Mouse (Mus musculus): ENCODE data around the gene Fnip1. TPM values are rescaled to one million over a fixed set of nuclear protein-coding genes. Genes with fewer than 3 reads are reported as not detected.

The Fnip1 gene
- polyA plus RNA-seq, 1 experiment, result 9.8 TPM

GRCm38 (mm10) chr11:54523431-54524001, 85.5 kb downstream of the Fnip1 start:
- Histone ChIP-seq H3K27me3 (ENCODE audit: control insufficient read depth, insufficient read depth, low read length) (no peaks in the 10 kb centered on the region), H3K4me1 (ENCODE audit: control insufficient read depth, insufficient read depth, low read length) (peaks cover 4% of the 10 kb centered on the region; the same call in 1 of the 2 replicates), H3K27ac (ENCODE audit: control insufficient read depth, insufficient read depth, low read depth, low read length) (peak overlapping the region; percentile 99), H3K36me3 (ENCODE audit: control insufficient read depth, insufficient read depth, low read length) (no peaks in the 10 kb centered on the region; the same call in 1 of the 2 replicates), H3K4me3 (ENCODE audit: control insufficient read depth, low read depth, low read length) (peak overlapping the region; percentile 100)
- TF ChIP-seq CTCF (IDR thresholded peaks at IDR 0.05; ENCODE audit: control insufficient read depth, insufficient read depth, insufficient replicate concordance, low read depth, low read length), result no peak
- no peak for TF ChIP-seq POLR2A (IDR thresholded peaks at IDR 0.05; ENCODE audit: control insufficient read depth, low read depth, low read length)

GRCm38 (mm10) chr11:54528002-54528401, 90.0 kb downstream of the Fnip1 start:
- H3K36me3 ChIP-seq (ENCODE audit: control insufficient read depth, insufficient read depth, low read length), result no peaks in the 10 kb centered on the region
- H3K27me3 ChIP-seq (ENCODE audit: control insufficient read depth, insufficient read depth, low read length), result no peaks in the 10 kb centered on the region
- H3K27ac ChIP-seq (ENCODE audit: control insufficient read depth, insufficient read depth, low read depth, low read length), result no peak overlapping the region
- no peaks in the 10 kb centered on the region for H3K4me1 ChIP-seq (ENCODE audit: control insufficient read depth, insufficient read depth, low read length)
- no peak overlapping the region; the same call in 1 of the 2 replicates for H3K4me3 ChIP-seq (ENCODE audit: control insufficient read depth, low read depth, low read length)
- TF ChIP-seq POLR2A (IDR thresholded peaks at IDR 0.05; ENCODE audit: control insufficient read depth, low read depth, low read length) (no peak), CTCF (IDR thresholded peaks at IDR 0.05; ENCODE audit: control insufficient read depth, insufficient read depth, insufficient replicate concordance, low read depth, low read length) (no peak)

GRCm38 (mm10) chr11:54530391-54530790, 92.4 kb downstream of the Fnip1 start:
- Histone ChIP-seq H3K27ac (ENCODE audit: control insufficient read depth, insufficient read depth, low read depth, low read length) (peak overlapping the region; percentile 73), H3K4me3 (ENCODE audit: control insufficient read depth, low read depth, low read length) (peak overlapping the region; percentile 53)
- TF ChIP-seq POLR2A (IDR thresholded peaks at IDR 0.05; ENCODE audit: control insufficient read depth, low read depth, low read length) (no peak), CTCF (IDR thresholded peaks at IDR 0.05; ENCODE audit: control insufficient read depth, insufficient read depth, insufficient replicate concordance, low read depth, low read length) (no peak)

GRCm38 (mm10) chr11:54530916-54531315, 92.9 kb downstream of the Fnip1 start:
- H3K27me3 ChIP-seq (ENCODE audit: control insufficient read depth, insufficient read depth, low read length), result no peaks in the 10 kb centered on the region
- H3K4me1 ChIP-seq (ENCODE audit: control insufficient read depth, insufficient read depth, low read length), result no peaks in the 10 kb centered on the region
- no peaks in the 10 kb centered on the region for H3K36me3 ChIP-seq (ENCODE audit: control insufficient read depth, insufficient read depth, low read length)
- TF ChIP-seq CTCF (IDR thresholded peaks at IDR 0.05; ENCODE audit: control insufficient read depth, insufficient read depth, insufficient replicate concordance, low read depth, low read length), result no peak
- no peak for TF ChIP-seq POLR2A (IDR thresholded peaks at IDR 0.05; ENCODE audit: control insufficient read depth, low read depth, low read length)
- peak overlapping the region; percentile 73 for H3K27ac ChIP-seq (ENCODE audit: control insufficient read depth, insufficient read depth, low read depth, low read length)
- H3K4me3 ChIP-seq (ENCODE audit: control insufficient read depth, low read depth, low read length), result peak overlapping the region; percentile 53; the same call in 1 of the 2 replicates

More at GRCm38 (mm10) chr11:54530391-54530790, 92.4 kb downstream of the Fnip1 start:
- H3K27me3 ChIP-seq (ENCODE audit: control insufficient read depth, insufficient read depth, low read length), result no peaks in the 10 kb centered on the region
- H3K4me1 ChIP-seq (ENCODE audit: control insufficient read depth, insufficient read depth, low read length), result no peaks in the 10 kb centered on the region
- no peaks in the 10 kb centered on the region for H3K36me3 ChIP-seq (ENCODE audit: control insufficient read depth, insufficient read depth, low read length)

- H3K27me3 ChIP-seq (ENCODE audit: control insufficient read depth, insufficient read depth, low read length), result no peaks in the 10 kb centered on the region
- no peaks in the 10 kb centered on the region for H3K4me1 ChIP-seq (ENCODE audit: control insufficient read depth, insufficient read depth, low read length)
- no peak overlapping the region for H3K4me3 ChIP-seq (ENCODE audit: control insufficient read depth, low read depth, low read length)
- H3K36me3 ChIP-seq (ENCODE audit: control insufficient read depth, insufficient read depth, low read length), result no peaks in the 10 kb centered on the region
- TF ChIP-seq CTCF (IDR thresholded peaks at IDR 0.05; ENCODE audit: control insufficient read depth, insufficient read depth, insufficient replicate concordance, low read depth, low read length) (no peak), POLR2A (IDR thresholded peaks at IDR 0.05; ENCODE audit: control insufficient read depth, low read depth, low read length) (no peak)
- H3K27ac ChIP-seq (ENCODE audit: control insufficient read depth, insufficient read depth, low read depth, low read length), result no peak overlapping the region
These were observed 95.8 kb downstream of the Fnip1 start for GRCm38 (mm10) chr11:54533834-54534233.

GRCm38 (mm10) chr11:54534871-54535270, 96.9 kb downstream of the Fnip1 start:
- TF ChIP-seq CTCF (IDR thresholded peaks at IDR 0.05; ENCODE audit: control insufficient read depth, insufficient read depth, insufficient replicate concordance, low read depth, low read length) (peak; percentile 34; the same call in 1 of the 2 replicates), POLR2A (IDR thresholded peaks at IDR 0.05; ENCODE audit: control insufficient read depth, low read depth, low read length) (no peak)
- Histone ChIP-seq H3K4me3 (ENCODE audit: control insufficient read depth, low read depth, low read length) (no peak overlapping the region), H3K27ac (ENCODE audit: control insufficient read depth, insufficient read depth, low read depth, low read length) (no peak overlapping the region), H3K36me3 (ENCODE audit: control insufficient read depth, insufficient read depth, low read length) (no peaks in the 10 kb centered on the region), H3K27me3 (ENCODE audit: control insufficient read depth, insufficient read depth, low read length) (no peaks in the 10 kb centered on the region), H3K4me1 (ENCODE audit: control insufficient read depth, insufficient read depth, low read length) (no peaks in the 10 kb centered on the region)

- TF ChIP-seq POLR2A (IDR thresholded peaks at IDR 0.05; ENCODE audit: control insufficient read depth, low read depth, low read length), result no peak
- no peak for TF ChIP-seq CTCF (IDR thresholded peaks at IDR 0.05; ENCODE audit: control insufficient read depth, insufficient read depth, insufficient replicate concordance, low read depth, low read length)
- H3K27ac ChIP-seq (ENCODE audit: control insufficient read depth, insufficient read depth, low read depth, low read length), result no peak overlapping the region
- H3K4me3 ChIP-seq (ENCODE audit: control insufficient read depth, low read depth, low read length), result no peak overlapping the region
- no peaks in the 10 kb centered on the region for H3K36me3 ChIP-seq (ENCODE audit: control insufficient read depth, insufficient read depth, low read length)
- H3K27me3 ChIP-seq (ENCODE audit: control insufficient read depth, insufficient read depth, low read length), result no peaks in the 10 kb centered on the region
- no peaks in the 10 kb centered on the region for H3K4me1 ChIP-seq (ENCODE audit: control insufficient read depth, insufficient read depth, low read length)
These were observed 101.0 kb downstream of the Fnip1 start for GRCm38 (mm10) chr11:54539031-54539430.

Measured in testis, adult 2 months (tissue).